Mouse (Mus musculus): ENCODE measurements around the gene Cyth3. TPM values are rescaled to one million over a fixed set of nuclear protein-coding genes. Genes with fewer than 3 reads are reported as not detected.

The Cyth3 gene
- polyA plus RNA-seq, 1 experiment from 2014 or later = 62.8 TPM

GRCm38 (mm10) chr5:143686456-143686855 is 64.2 kb downstream of the Cyth3 start:
- Histone ChIP-seq H3K9ac (ENCODE audit: low read depth, low read length) (no peak overlapping the region), H3K27ac (ENCODE audit: low read depth, low read length) (no peak overlapping the region), H3K4me2 (no peak overlapping the region), H3K4me3 (ENCODE audit: low read depth, low read length) (no peak overlapping the region), H3K4me1 (replicated peaks; ENCODE audit: control insufficient read depth, insufficient read depth, low read length) (peaks cover 7% of the 10 kb centered on the region), H3K36me3 (ENCODE audit: control insufficient read depth, insufficient read depth, low read length) (peaks cover 23% of the 10 kb centered on the region), H3K27me3 (replicated peaks; ENCODE audit: control insufficient read depth, insufficient read depth, low read length) (no peaks in the 10 kb centered on the region), H3K9me3 (ENCODE audit: control insufficient read depth, low read length) (no peaks in the 10 kb centered on the region)
- 94% methylated on average over 3 of the region's 3 CpGs for WGBS
- DNase-seq (ENCODE audit: low spot score) = no peak
- ATAC-seq (replicated peaks; ENCODE audit: low FRiP score) = no peak

- Histone ChIP-seq H3K27ac (ENCODE audit: low read depth, low read length) (no peak overlapping the region), H3K9me3 (ENCODE audit: control insufficient read depth, low read length) (no peaks in the 10 kb centered on the region), H3K36me3 (ENCODE audit: control insufficient read depth, insufficient read depth, low read length) (peaks cover 28% of the 10 kb centered on the region), H3K27me3 (replicated peaks; ENCODE audit: control insufficient read depth, insufficient read depth, low read length) (no peaks in the 10 kb centered on the region), H3K4me2 (no peak overlapping the region), H3K4me1 (replicated peaks; ENCODE audit: control insufficient read depth, insufficient read depth, low read length) (peaks cover 7% of the 10 kb centered on the region), H3K4me3 (ENCODE audit: low read depth, low read length) (no peak overlapping the region), H3K9ac (ENCODE audit: low read depth, low read length) (no peak overlapping the region)
- no peak for ATAC-seq (replicated peaks; ENCODE audit: low FRiP score)
- no peak for DNase-seq (ENCODE audit: low spot score)
- WGBS = 89% methylated on average over 3 of the region's 3 CpGs
These were observed 65.3 kb downstream of the Cyth3 start for GRCm38 (mm10) chr5:143687589-143687988.

GRCm38 (mm10) chr5:143690392-143690791 is 68.1 kb downstream of the Cyth3 start:
- no peaks in the 10 kb centered on the region for H3K27me3 ChIP-seq (replicated peaks; ENCODE audit: control insufficient read depth, insufficient read depth, low read length)
- no peak overlapping the region for H3K4me2 ChIP-seq
- peaks cover 35% of the 10 kb centered on the region for H3K36me3 ChIP-seq (ENCODE audit: control insufficient read depth, insufficient read depth, low read length)
- DNase-seq (ENCODE audit: low spot score) (no peak), ATAC-seq (replicated peaks; ENCODE audit: low FRiP score) (no peak)
- H3K4me1 ChIP-seq (replicated peaks; ENCODE audit: control insufficient read depth, insufficient read depth, low read length) = no peaks in the 10 kb centered on the region
- H3K27ac ChIP-seq (ENCODE audit: low read depth, low read length) = no peak overlapping the region
- H3K9me3 ChIP-seq (ENCODE audit: control insufficient read depth, low read length) = no peaks in the 10 kb centered on the region
- H3K4me3 ChIP-seq (ENCODE audit: low read depth, low read length) = no peak overlapping the region
- 87% methylated on average over 9 of the region's 9 CpGs for WGBS
- no peak overlapping the region for H3K9ac ChIP-seq (ENCODE audit: low read depth, low read length)

- Histone ChIP-seq H3K36me3 (ENCODE audit: control insufficient read depth, insufficient read depth, low read length) (peaks cover 35% of the 10 kb centered on the region), H3K27me3 (replicated peaks; ENCODE audit: control insufficient read depth, insufficient read depth, low read length) (no peaks in the 10 kb centered on the region), H3K4me1 (replicated peaks; ENCODE audit: control insufficient read depth, insufficient read depth, low read length) (no peaks in the 10 kb centered on the region), H3K4me3 (ENCODE audit: low read depth, low read length) (no peak overlapping the region), H3K9me3 (ENCODE audit: control insufficient read depth, low read length) (no peaks in the 10 kb centered on the region), H3K9ac (ENCODE audit: low read depth, low read length) (no peak overlapping the region), H3K4me2 (no peak overlapping the region), H3K27ac (ENCODE audit: low read depth, low read length) (no peak overlapping the region)
- WGBS = 90% methylated on average over 5 of the region's 5 CpGs
- DNase-seq (ENCODE audit: low spot score) (no peak), ATAC-seq (replicated peaks; ENCODE audit: low FRiP score) (no peak)
These were observed 68.7 kb downstream of the Cyth3 start for GRCm38 (mm10) chr5:143690926-143691325.

- Histone ChIP-seq H3K4me3 (ENCODE audit: low read depth, low read length) (no peak overlapping the region), H3K27me3 (replicated peaks; ENCODE audit: control insufficient read depth, insufficient read depth, low read length) (no peaks in the 10 kb centered on the region), H3K27ac (ENCODE audit: low read depth, low read length) (no peak overlapping the region), H3K9me3 (ENCODE audit: control insufficient read depth, low read length) (no peaks in the 10 kb centered on the region), H3K4me1 (replicated peaks; ENCODE audit: control insufficient read depth, insufficient read depth, low read length) (peaks cover 26% of the 10 kb centered on the region), H3K9ac (ENCODE audit: low read depth, low read length) (no peak overlapping the region), H3K4me2 (no peak overlapping the region), H3K36me3 (ENCODE audit: control insufficient read depth, insufficient read depth, low read length) (peaks cover 25% of the 10 kb centered on the region)
- ATAC-seq (replicated peaks; ENCODE audit: low FRiP score) (no peak), DNase-seq (ENCODE audit: low spot score) (no peak)
- WGBS = 64% methylated on average over 3 of the region's 3 CpGs
These were observed 74.1 kb downstream of the Cyth3 start for GRCm38 (mm10) chr5:143696323-143696722.

- Histone ChIP-seq H3K9me3 (ENCODE audit: control insufficient read depth, low read length) (no peaks in the 10 kb centered on the region), H3K36me3 (ENCODE audit: control insufficient read depth, insufficient read depth, low read length) (peaks cover 38% of the 10 kb centered on the region), H3K4me1 (replicated peaks; ENCODE audit: control insufficient read depth, insufficient read depth, low read length) (peaks cover 26% of the 10 kb centered on the region), H3K27ac (ENCODE audit: low read depth, low read length) (no peak overlapping the region), H3K27me3 (replicated peaks; ENCODE audit: control insufficient read depth, insufficient read depth, low read length) (no peaks in the 10 kb centered on the region), H3K9ac (ENCODE audit: low read depth, low read length) (no peak overlapping the region), H3K4me3 (ENCODE audit: low read depth, low read length) (no peak overlapping the region), H3K4me2 (no peak overlapping the region)
- ATAC-seq (replicated peaks; ENCODE audit: low FRiP score) = no peak
- 59% methylated on average over 4 of the region's 4 CpGs for WGBS
- no peak for DNase-seq (ENCODE audit: low spot score)
These were observed 76.2 kb downstream of the Cyth3 start for GRCm38 (mm10) chr5:143698454-143698853.

GRCm38 (mm10) chr5:143700247-143700646 is 78.0 kb downstream of the Cyth3 start:
- H3K9me3 ChIP-seq (ENCODE audit: control insufficient read depth, low read length) = no peaks in the 10 kb centered on the region
- no peak overlapping the region for H3K9ac ChIP-seq (ENCODE audit: low read depth, low read length)
- H3K4me2 ChIP-seq = peak overlapping the region; percentile 47
- no peaks in the 10 kb centered on the region for H3K27me3 ChIP-seq (replicated peaks; ENCODE audit: control insufficient read depth, insufficient read depth, low read length)
- ATAC-seq (replicated peaks; ENCODE audit: low FRiP score) (peak; percentile 99), DNase-seq (ENCODE audit: low spot score) (peak; percentile 57)
- H3K4me3 ChIP-seq (ENCODE audit: low read depth, low read length) = no peak overlapping the region
- peaks cover 41% of the 10 kb centered on the region for H3K36me3 ChIP-seq (ENCODE audit: control insufficient read depth, insufficient read depth, low read length)
- peak overlapping the region; percentile 48; the same call in 1 of the 2 replicates for H3K27ac ChIP-seq (ENCODE audit: low read depth, low read length)
- H3K4me1 ChIP-seq (replicated peaks; ENCODE audit: control insufficient read depth, insufficient read depth, low read length) = peaks cover 31% of the 10 kb centered on the region
- WGBS = 62% methylated on average over 5 of the region's 5 CpGs

- Histone ChIP-seq H3K4me3 (ENCODE audit: low read depth, low read length) (no peak overlapping the region), H3K9ac (ENCODE audit: low read depth, low read length) (no peak overlapping the region), H3K4me2 (no peak overlapping the region), H3K27me3 (replicated peaks; ENCODE audit: control insufficient read depth, insufficient read depth, low read length) (no peaks in the 10 kb centered on the region), H3K4me1 (replicated peaks; ENCODE audit: control insufficient read depth, insufficient read depth, low read length) (peaks cover 37% of the 10 kb centered on the region), H3K9me3 (ENCODE audit: control insufficient read depth, low read length) (no peaks in the 10 kb centered on the region), H3K27ac (ENCODE audit: low read depth, low read length) (peak overlapping the region; percentile 13; the same call in 1 of the 2 replicates), H3K36me3 (ENCODE audit: control insufficient read depth, insufficient read depth, low read length) (peaks cover 41% of the 10 kb centered on the region)
- ATAC-seq (replicated peaks; ENCODE audit: low FRiP score) (no peak), DNase-seq (ENCODE audit: low spot score) (no peak)
- WGBS = 90% methylated on average over 10 of the region's 10 CpGs
These were observed 78.8 kb downstream of the Cyth3 start for GRCm38 (mm10) chr5:143701074-143701473.

- Histone ChIP-seq H3K27me3 (replicated peaks; ENCODE audit: control insufficient read depth, insufficient read depth, low read length) (no peaks in the 10 kb centered on the region), H3K4me3 (ENCODE audit: low read depth, low read length) (no peak overlapping the region), H3K4me2 (no peak overlapping the region), H3K36me3 (ENCODE audit: control insufficient read depth, insufficient read depth, low read length) (peaks cover 47% of the 10 kb centered on the region), H3K9me3 (ENCODE audit: control insufficient read depth, low read length) (no peaks in the 10 kb centered on the region), H3K4me1 (replicated peaks; ENCODE audit: control insufficient read depth, insufficient read depth, low read length) (peaks cover 23% of the 10 kb centered on the region), H3K9ac (ENCODE audit: low read depth, low read length) (0 out of 2 replicates have a peak overlapping the region, but pooled peaks have one; percentile 34), H3K27ac (ENCODE audit: low read depth, low read length) (no peak overlapping the region)
- WGBS = 86% methylated on average over 13 of the region's 13 CpGs
- no peak for ATAC-seq (replicated peaks; ENCODE audit: low FRiP score)
- no peak for DNase-seq (ENCODE audit: low spot score)
These were observed 82.8 kb downstream of the Cyth3 start for GRCm38 (mm10) chr5:143704875-143705658.

Data from liver, embryonic 11.5 days (tissue).